In the genomic region with DNA sequence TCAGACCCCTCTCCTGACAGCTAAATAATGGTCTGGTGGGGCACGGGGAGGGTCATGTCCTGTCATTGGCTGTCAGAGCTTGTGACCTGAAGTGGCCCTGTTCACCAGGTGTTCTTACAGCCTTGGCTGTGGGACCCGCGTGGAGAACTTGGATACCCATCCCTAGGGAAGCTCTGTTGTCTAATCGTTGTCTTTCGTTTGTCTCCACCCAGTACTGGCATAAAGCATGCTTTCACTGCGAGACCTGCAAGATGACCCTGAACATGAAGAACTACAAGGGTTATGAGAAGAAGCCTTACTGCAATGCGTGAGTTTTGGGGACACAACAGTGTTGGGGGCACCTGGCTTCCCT, we compare ENCODE assay signal across 11 mouse cellular contexts. TPM values are rescaled to one million over a fixed set of nuclear protein-coding genes. Genes with fewer than 3 reads are reported as not detected.
A peak's percentile ranks its signal among the peaks of the same experiment; 100 is the strongest.
DNase-seq lines count a peak whose midpoint lies in the region; ATAC-seq and TF ChIP-seq lines count a peak whose summit lies in the region.
"Had no signal": no experiment of that assay in that cellular context is flagged by ENCODE, and none has a peak within 500 bp of the region (broad histone marks: within the 10 kb centered on the region; RNA-seq: fewer than 3 reads in every experiment).

No protein-coding gene starts in this region.

- TF ChIP-seq CTCF in midbrain, postnatal 0 days (IDR thresholded peaks at IDR 0.05): no peak

- peaks cover 91% of the 10 kb centered on the region for H3K4me1 ChIP-seq in midbrain, embryonic 10.5 days
- peaks cover 37% of the 10 kb centered on the region for H3K4me1 ChIP-seq in midbrain, postnatal 0 days (ENCODE audit: insufficient read depth, low read length)
- H3K4me1 ChIP-seq in limb, embryonic 10.5 days: peaks cover 89% of the 10 kb centered on the region

- H3K9ac ChIP-seq in midbrain, postnatal 0 days (replicated peaks; ENCODE audit: low read length, poor library complexity, severe bottlenecking): no peak overlapping the region; the same call in 1 of the 2 replicates

- intact Hi-C loops in left cerebral cortex, postnatal 25 days (cut with DNase I): no loop called here

- 74% methylated on average over 7 of the region's 7 CpGs for WGBS in midbrain, embryonic 10.5 days
- 49% methylated on average over 7 of the region's 7 CpGs for WGBS in midbrain, postnatal 0 days
- WGBS in limb, embryonic 10.5 days: 75% methylated on average over 7 of the region's 7 CpGs

- peak; percentile 91 for DNase-seq in heart, adult 11 months
- no peak for DNase-seq in heart, adult 8-10 months (ENCODE audit: low spot score)
- DNase-seq in midbrain, embryonic 10.5 days (ENCODE audit: low spot score): no peak
- DNase-seq in midbrain, postnatal 0 days (ENCODE audit: low spot score): no peak
- DNase-seq in limb, embryonic 10.5 days (ENCODE audit: low spot score): no peak
- no peak for DNase-seq in testis, postnatal 10 days (ENCODE audit: low spot score)
- DNase-seq in urinary bladder, adult 2 months (ENCODE audit: low spot score): no peak
- no peak for DNase-seq in left cerebral cortex, postnatal 25 days (ENCODE audit: low spot score in 2 of 2)
- DNase-seq: B cell, adult 2 months; right cerebral cortex, adult 18-20 months had no signal

- H3K4me2 ChIP-seq in midbrain, postnatal 0 days (ENCODE audit: low read depth, low read length, poor library complexity, severe bottlenecking): no peak overlapping the region

- no peaks in the 10 kb centered on the region for H3K27me3 ChIP-seq in midbrain, embryonic 10.5 days (ENCODE audit: low read depth, poor library complexity, severe bottlenecking)
- no peaks in the 10 kb centered on the region for H3K27me3 ChIP-seq in midbrain, postnatal 0 days (ENCODE audit: insufficient read depth, low read length)
- H3K27me3 ChIP-seq in limb, embryonic 10.5 days (ENCODE audit: low read depth, poor library complexity, severe bottlenecking): no peaks in the 10 kb centered on the region

- no peaks in the 10 kb centered on the region for H3K9me3 ChIP-seq in midbrain, embryonic 10.5 days (replicated peaks)
- H3K9me3 ChIP-seq in midbrain, postnatal 0 days (ENCODE audit: low read length): no peaks in the 10 kb centered on the region
- H3K9me3 ChIP-seq in limb, embryonic 10.5 days (replicated peaks): no peaks in the 10 kb centered on the region

- peaks cover 39% of the 10 kb centered on the region for H3K36me3 ChIP-seq in midbrain, embryonic 10.5 days
- H3K36me3 ChIP-seq in midbrain, postnatal 0 days (ENCODE audit: insufficient read depth, low read length): peaks cover 13% of the 10 kb centered on the region
- peaks cover 54% of the 10 kb centered on the region for H3K36me3 ChIP-seq in limb, embryonic 10.5 days

- peak overlapping the region; percentile 78 for H3K27ac ChIP-seq in midbrain, embryonic 10.5 days (replicated peaks)
- H3K27ac ChIP-seq in midbrain, postnatal 0 days (ENCODE audit: low read depth, low read length): no peak overlapping the region
- H3K27ac ChIP-seq in limb, embryonic 10.5 days: 0 out of 2 replicates have a peak overlapping the region, but pooled peaks have one; percentile 47

- no peak for ATAC-seq in midbrain, postnatal 0 days (ENCODE audit: low FRiP score)

- peak overlapping the region; percentile 20; the same call in 1 of the 2 replicates for H3K4me3 ChIP-seq in midbrain, embryonic 10.5 days
- no peak overlapping the region for H3K4me3 ChIP-seq in midbrain, postnatal 0 days (ENCODE audit: low read depth, low read length)
- no peak overlapping the region for H3K4me3 ChIP-seq in limb, embryonic 10.5 days
- H3K4me3 ChIP-seq: erythroblast, embryonic 14.5 days had no signal

RNA-seq across cellular contexts. Expression of a gene that starts 7.8 kb away (rescaled TPM):
- 10 to 100 TPM; 20.1 to 32.0 (median 25.8) TPM for total RNA-seq in heart, adult 8-10 months (2022)
- polyA plus RNA-seq in midbrain, embryonic 10.5 days (2016; fragmentation: Nextera tagmentation; extraction: Ambion mirVana): 75.1 and 88.8 TPM in 2 replicates
- 206 and 216 TPM in 2 replicates for total RNA-seq in midbrain, postnatal 0 days (2014; rRNA removed)
- 174 and 179 TPM in 2 replicates for polyA plus RNA-seq in midbrain, postnatal 0 days (2015; fragmentation: Nextera tagmentation; extraction: Ambion mirVana)
- 90.0 and 110 TPM in 2 replicates for polyA plus RNA-seq in limb, embryonic 10.5 days (2016; fragmentation: Nextera tagmentation; extraction: Ambion mirVana)
- 101 and 108 TPM in 2 replicates for polyA plus RNA-seq in urinary bladder, adult 2 months (2012; rRNA removed)
- 100 to 1,000 TPM; 192 to 202 TPM for total RNA-seq in left cerebral cortex, postnatal 25 days (2021)

RNA-seq across cellular contexts. Expression of a gene that starts 24.4 kb away (rescaled TPM):
- 100 to 1,000 TPM; 425 to 610 (median 521) TPM for total RNA-seq in heart, adult 8-10 months (2022)
- polyA plus RNA-seq in midbrain, embryonic 10.5 days (2016; fragmentation: Nextera tagmentation; extraction: Ambion mirVana): 378 and 451 TPM in 2 replicates
- total RNA-seq in midbrain, postnatal 0 days (2014; rRNA removed): 177 and 224 TPM in 2 replicates
- 308 and 329 TPM in 2 replicates for polyA plus RNA-seq in midbrain, postnatal 0 days (2015; fragmentation: Nextera tagmentation; extraction: Ambion mirVana)
- 449 and 506 TPM in 2 replicates for polyA plus RNA-seq in limb, embryonic 10.5 days (2016; fragmentation: Nextera tagmentation; extraction: Ambion mirVana)
- polyA plus RNA-seq in urinary bladder, adult 2 months (2012; rRNA removed): 911 and 1,027 TPM in 2 replicates
- 100 to 1,000 TPM; 340 to 351 TPM for total RNA-seq in left cerebral cortex, postnatal 25 days (2021)

RNA-seq across cellular contexts. Expression of a gene that starts 30.9 kb away (rescaled TPM):
- not detected for total RNA-seq in heart, adult 8-10 months (2022)
- 0.20 and 0.46 TPM in 2 replicates for polyA plus RNA-seq in midbrain, embryonic 10.5 days (2016; fragmentation: Nextera tagmentation; extraction: Ambion mirVana)
- not detected in 2 replicates for total RNA-seq in midbrain, postnatal 0 days (2014; rRNA removed)
- 0.29 TPM in 1 of 2 replicates, not detected in the other for polyA plus RNA-seq in midbrain, postnatal 0 days (2015; fragmentation: Nextera tagmentation; extraction: Ambion mirVana)
- 0.43 and 0.74 TPM in 2 replicates for polyA plus RNA-seq in limb, embryonic 10.5 days (2016; fragmentation: Nextera tagmentation; extraction: Ambion mirVana)
- 0.13 and 0.41 TPM in 2 replicates for polyA plus RNA-seq in urinary bladder, adult 2 months (2012; rRNA removed)
- under 1 TPM; 0.62 to 0.78 TPM for total RNA-seq in left cerebral cortex, postnatal 25 days (2021)
- polyA plus RNA-seq: erythroblast, embryonic 14.5 days had no signal

RNA-seq across cellular contexts. Expression of a gene that starts 34.0 kb away (rescaled TPM):
- total RNA-seq in heart, adult 8-10 months (2022): 1 to 10 TPM in 1 of 4 experiments, under 1 TPM in 3; 0.22 to 1.7 (median 0.51) TPM
- 12.6 and 14.3 TPM in 2 replicates for polyA plus RNA-seq in midbrain, embryonic 10.5 days (2016; fragmentation: Nextera tagmentation; extraction: Ambion mirVana)
- 37.7 and 43.6 TPM in 2 replicates for total RNA-seq in midbrain, postnatal 0 days (2014; rRNA removed)
- polyA plus RNA-seq in midbrain, postnatal 0 days (2015; fragmentation: Nextera tagmentation; extraction: Ambion mirVana): 38.2 and 41.8 TPM in 2 replicates
- polyA plus RNA-seq in limb, embryonic 10.5 days (2016; fragmentation: Nextera tagmentation; extraction: Ambion mirVana): 10.9 and 14.0 TPM in 2 replicates
- polyA plus RNA-seq in urinary bladder, adult 2 months (2012; rRNA removed): 3.8 and 5.6 TPM in 2 replicates
- 10 to 100 TPM; 75.4 to 75.9 TPM for total RNA-seq in left cerebral cortex, postnatal 25 days (2021)
- polyA plus RNA-seq: erythroblast, embryonic 14.5 days had no signal

RNA-seq across cellular contexts. Expression of a gene that starts 40.2 kb away (rescaled TPM):
- 1 to 10 TPM; 6.1 to 7.1 (median 6.3) TPM for total RNA-seq in heart, adult 8-10 months (2022)
- 20.5 and 21.8 TPM in 2 replicates for polyA plus RNA-seq in midbrain, embryonic 10.5 days (2016; fragmentation: Nextera tagmentation; extraction: Ambion mirVana)
- total RNA-seq in midbrain, postnatal 0 days (2014; rRNA removed): 11.8 and 16.0 TPM in 2 replicates
- polyA plus RNA-seq in midbrain, postnatal 0 days (2015; fragmentation: Nextera tagmentation; extraction: Ambion mirVana): 12.0 TPM in 2 replicates
- 17.8 and 21.6 TPM in 2 replicates for polyA plus RNA-seq in limb, embryonic 10.5 days (2016; fragmentation: Nextera tagmentation; extraction: Ambion mirVana)
- 15.3 and 16.6 TPM in 2 replicates for polyA plus RNA-seq in urinary bladder, adult 2 months (2012; rRNA removed)
- total RNA-seq in left cerebral cortex, postnatal 25 days (2021): 10 to 100 TPM; 18.7 to 20.2 TPM
